ENCODE assay signal across 22 mouse cellular contexts in the genomic region with DNA sequence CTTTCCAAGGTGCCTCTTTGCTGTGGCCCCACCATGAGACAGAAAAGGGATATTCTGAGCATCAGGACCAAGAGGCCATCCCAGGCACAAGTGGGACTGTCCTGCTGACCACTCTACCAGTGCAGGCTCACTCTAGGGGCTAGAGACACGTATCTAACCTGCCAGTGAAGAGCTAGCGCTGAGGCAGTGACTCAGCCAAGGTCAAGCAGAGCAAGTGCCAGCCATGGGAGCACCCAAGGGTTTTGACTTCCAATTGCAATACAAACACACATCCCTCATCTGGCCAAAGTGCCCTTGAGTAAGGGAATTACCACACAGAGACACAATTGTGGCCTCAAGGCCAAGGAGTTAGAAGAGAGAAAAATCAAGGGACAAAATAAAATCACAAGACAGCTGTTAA. TPM values are rescaled to one million over a fixed set of nuclear protein-coding genes. Genes with fewer than 3 reads are reported as not detected.
DNase-seq lines count a peak whose midpoint lies in the region; ATAC-seq and TF ChIP-seq lines count a peak whose summit lies in the region.
"Had no signal": no experiment of that assay in that cellular context is flagged by ENCODE, and none has a peak within 500 bp of the region (broad histone marks: within the 10 kb centered on the region; RNA-seq: fewer than 3 reads in every experiment).

No protein-coding gene starts in this region.

- H3K4me1 ChIP-seq in kidney, adult 2 months (ENCODE audit: control insufficient read depth, insufficient read depth, low read length) = peaks cover 8% of the 10 kb centered on the region; the same call in 1 of the 2 replicates
- H3K4me1 ChIP-seq in liver, embryonic 14.5 days (replicated peaks; ENCODE audit: control insufficient read depth in 2 of 2, insufficient read depth in 2 of 2, low read length in 1 of 2) = peaks cover 72 to 79% of the 10 kb centered on the region in 2 experiments

- H3K36me3 ChIP-seq in kidney, adult 2 months (ENCODE audit: control insufficient read depth, insufficient read depth, low read length) = no peaks in the 10 kb centered on the region
- peaks cover 13% of the 10 kb centered on the region for H3K36me3 ChIP-seq in liver, embryonic 14.5 days (replicated peaks; ENCODE audit: control insufficient read depth, insufficient read depth, low read depth)
- H3K36me3 ChIP-seq: intestine, embryonic 15.5 days; midbrain, embryonic 15.5 days had no signal

- intact Hi-C loops in gastrocnemius, adult 2 months (cut with DNase I) = no loop called here
- intact Hi-C loops in gastrocnemius, postnatal 14 days (cut with DNase I; ENCODE audit: low total_unique reads) = no loop called here

- no peak for ATAC-seq in liver, embryonic 14.5 days (ENCODE audit: insufficient read depth)
- ATAC-seq: forebrain, embryonic 16.5 days; intestine, embryonic 15.5 days; midbrain, embryonic 15.5 days had no signal

- TF ChIP-seq EP300 in liver, embryonic 14.5 days (IDR thresholded peaks at IDR 0.05; ENCODE audit: low read depth) = no peak

- TF ChIP-seq POLR2A in kidney, adult 2 months (IDR thresholded peaks at IDR 0.05; ENCODE audit: low read depth, low read length) = no peak

- 82% methylated on average over 2 of the region's 2 CpGs for WGBS in kidney, adult 2 months
- WGBS in liver, embryonic 14.5 days (ENCODE audit: insufficient replicate concordance) = 86% methylated on average over 2 of the region's 2 CpGs

- H3K9me3 ChIP-seq in liver, embryonic 14.5 days (ENCODE audit: control insufficient read depth, low read length) = no peaks in the 10 kb centered on the region
- H3K9me3 ChIP-seq: embryonic facial prominence, embryonic 10.5 days; intestine, embryonic 15.5 days; limb, embryonic 10.5 days; midbrain, embryonic 15.5 days had no signal

- peak overlapping the region; percentile 33; the same call in 1 of the 2 replicates for H3K9ac ChIP-seq in liver, embryonic 14.5 days (replicated peaks)
- H3K9ac ChIP-seq: intestine, embryonic 15.5 days; midbrain, embryonic 15.5 days had no signal

- H3K27ac ChIP-seq in gastrocnemius, adult 2 months = peak overlapping the region; percentile 2; the same call in 1 of the 2 replicates
- no peak overlapping the region for H3K27ac ChIP-seq in kidney, adult 2 months (ENCODE audit: insufficient read depth, low read depth, low read length)
- H3K27ac ChIP-seq in liver, embryonic 14.5 days = peak overlapping the region; percentile 100
- H3K27ac ChIP-seq: embryonic facial prominence, embryonic 10.5 days; hindbrain, embryonic 14.5 days; intestine, embryonic 15.5 days; left cerebral cortex, adult 2 months; midbrain, embryonic 15.5 days had no signal

- no peaks in the 10 kb centered on the region for H3K27me3 ChIP-seq in kidney, adult 2 months (replicated peaks; ENCODE audit: control insufficient read depth, insufficient read depth, low read length)
- no peaks in the 10 kb centered on the region for H3K27me3 ChIP-seq in liver, embryonic 14.5 days (ENCODE audit: control insufficient read depth, insufficient read depth, low read length)
- H3K27me3 ChIP-seq: intestine, embryonic 15.5 days; midbrain, embryonic 15.5 days had no signal

- no peak for DNase-seq in gastrocnemius, adult 2 months
- no peak for DNase-seq in gastrocnemius, postnatal 14 days
- peak; percentile 9 for DNase-seq in kidney, adult 2 months
- DNase-seq in kidney, adult 9 months = no peak
- DNase-seq in adrenal gland, adult 8-10 months = peak; percentile 66
- no peak for DNase-seq in liver, embryonic 14.5 days (ENCODE audit: low read depth in 3 of 3, low spot score in 3 of 3)
- no peak for DNase-seq in natural killer cell, adult 2 months (ENCODE audit: low spot score in 2 of 2)
- no peak for DNase-seq in frontal cortex, postnatal 14 days (ENCODE audit: low spot score in 2 of 2)
- DNase-seq: lung, adult 2 months; spleen, adult 18-20 months; thymus, adult 18-20 months had no signal

- peak overlapping the region; percentile 82 for H3K4me2 ChIP-seq in liver, embryonic 14.5 days (ENCODE audit: low read depth)
- H3K4me2 ChIP-seq: hindbrain, embryonic 14.5 days; intestine, embryonic 15.5 days; midbrain, embryonic 15.5 days had no signal

- TF ChIP-seq CTCF in gastrocnemius, adult 2 months (IDR thresholded peaks at IDR 0.05) = no peak
- TF ChIP-seq CTCF in kidney, adult 2 months (conservative IDR thresholded peaks at IDR 0.05; ENCODE audit: insufficient read depth, insufficient read length, low read depth, low read length) = no peak
- TF ChIP-seq CTCF in liver, embryonic 14.5 days (IDR thresholded peaks at IDR 0.05; ENCODE audit: low read depth) = no peak

- H3K4me3 ChIP-seq in gastrocnemius, adult 2 months = no peak overlapping the region
- no peak overlapping the region for H3K4me3 ChIP-seq in kidney, adult 2 months (ENCODE audit: insufficient read depth, low read depth, low read length)
- H3K4me3 ChIP-seq in liver, embryonic 14.5 days (ENCODE audit: insufficient read depth in 1 of 2, low read depth in 2 of 2, low read length in 2 of 2) = peak overlapping the region in 1 of 2 experiments; percentile 11; a peak in 1 of 4 replicates
- H3K4me3 ChIP-seq: embryonic facial prominence, embryonic 10.5 days; intestine, embryonic 15.5 days; left cerebral cortex, adult 2 months; limb, embryonic 10.5 days; midbrain, embryonic 15.5 days had no signal

RNA-seq across cellular contexts. Expression of a gene that starts 5.9 kb away (rescaled TPM):
- total RNA-seq in gastrocnemius, adult 2 months (2021) = 10 to 100 TPM; 19.4 to 22.9 TPM
- total RNA-seq in gastrocnemius, postnatal 14 days (2021) = 10 to 100 TPM; 23.4 to 25.6 TPM
- polyA plus RNA-seq in kidney, adult 2 months (2012; rRNA removed) = 10.3 and 10.8 TPM in 2 replicates
- total RNA-seq in adrenal gland, adult 8-10 months (2022) = 10 to 100 TPM; 26.5 to 38.4 (median 33.9) TPM
- 33.8 and 34.0 TPM in 2 replicates for polyA plus RNA-seq in liver, embryonic 14.5 days (2012; rRNA removed)
- 25.9 and 32.3 TPM in 2 replicates for polyA plus RNA-seq in liver, embryonic 14.5 days (2014; fragmentation: Nextera tagmentation; extraction: Ambion mirVana)

RNA-seq across cellular contexts. Expression of a gene that starts 10.8 kb away (rescaled TPM):
- total RNA-seq in gastrocnemius, adult 2 months (2021) = not detected
- not detected for total RNA-seq in gastrocnemius, postnatal 14 days (2021)
- not detected in 2 replicates for polyA plus RNA-seq in kidney, adult 2 months (2012; rRNA removed)
- not detected for total RNA-seq in adrenal gland, adult 8-10 months (2022)
- not detected in 2 replicates for polyA plus RNA-seq in liver, embryonic 14.5 days (2012; rRNA removed)
- not detected in 2 replicates for polyA plus RNA-seq in liver, embryonic 14.5 days (2014; fragmentation: Nextera tagmentation; extraction: Ambion mirVana)
- total RNA-seq: gastrocnemius, adult 18-20 months; megakaryocyte progenitor cell, adult 5-6 weeks had no signal
- polyA plus RNA-seq: embryonic facial prominence, embryonic 10.5 days; forebrain, embryonic 16.5 days; intestine, embryonic 15.5 days; kidney, embryonic 16.5 days; limb, embryonic 10.5 days; lung, adult 2 months; stomach, embryonic 14.5 days had no signal

RNA-seq across cellular contexts. Expression of a gene that starts 44.7 kb away (rescaled TPM):
- 1 to 10 TPM in 1 of 2 experiments, under 1 TPM in 1; 0.36 to 1.7 TPM for total RNA-seq in gastrocnemius, adult 2 months (2021)
- 1 to 10 TPM; 1.6 to 2.6 TPM for total RNA-seq in gastrocnemius, postnatal 14 days (2021)
- polyA plus RNA-seq in kidney, adult 2 months (2012; rRNA removed) = 9.9 and 12.0 TPM in 2 replicates
- 1 to 10 TPM; 3.0 to 4.7 (median 3.5) TPM for total RNA-seq in adrenal gland, adult 8-10 months (2022)
- 23.0 and 24.1 TPM in 2 replicates for polyA plus RNA-seq in liver, embryonic 14.5 days (2012; rRNA removed)
- 26.8 and 32.2 TPM in 2 replicates for polyA plus RNA-seq in liver, embryonic 14.5 days (2014; fragmentation: Nextera tagmentation; extraction: Ambion mirVana)

RNA-seq across cellular contexts. Expression of a gene that starts 51.4 kb away (rescaled TPM):
- 10 to 100 TPM; 11.6 to 14.4 TPM for total RNA-seq in gastrocnemius, adult 2 months (2021)
- 1 to 10 TPM; 5.9 to 9.0 TPM for total RNA-seq in gastrocnemius, postnatal 14 days (2021)
- polyA plus RNA-seq in kidney, adult 2 months (2012; rRNA removed) = 18.0 and 19.1 TPM in 2 replicates
- total RNA-seq in adrenal gland, adult 8-10 months (2022) = 10 to 100 TPM; 13.3 to 20.5 (median 15.0) TPM
- polyA plus RNA-seq in liver, embryonic 14.5 days (2012; rRNA removed) = 8.3 and 11.1 TPM in 2 replicates
- 3.8 and 5.2 TPM in 2 replicates for polyA plus RNA-seq in liver, embryonic 14.5 days (2014; fragmentation: Nextera tagmentation; extraction: Ambion mirVana)

Comparison
In these comparisons a context has a peak if more than half of its experiments do, and no peak if none do; other contexts are left out.
1. DNase-seq: peak in kidney, adult 2 months (single experiment) and adrenal gland, adult 8-10 months (single experiment); none in gastrocnemius, adult 2 months (single experiment), gastrocnemius, postnatal 14 days (single experiment), kidney, adult 9 months (single experiment), liver, embryonic 14.5 days (0 of 3), natural killer cell, adult 2 months (0 of 2) and frontal cortex, postnatal 14 days (0 of 2).